Mouse (Mus musculus) limb, embryonic 10.5 days (tissue): ENCODE data around the gene Crtc2. TPM values are rescaled to one million over a fixed set of nuclear protein-coding genes. Genes with fewer than 3 reads are reported as not detected.

Source experiments
- DNase-seq: peaks from one replicate; pipeline ENCODE4 v3.0.0-alpha.2; 2017; ENCODE audit warnings: low spot score
- H3K27ac ChIP-seq: fragments of 300-500 bp; sonication (generic); 2 replicates; pipeline ENCODE4 v1.5.1; 2016; ENCODE audit warnings: mild to moderate bottlenecking
- H3K27me3 ChIP-seq: fragments of 300-500 bp; sonication (generic); 2 replicates; pipeline ENCODE4 v1.6.1; 2016; ENCODE audit warnings: low read depth, mild to moderate bottlenecking; ENCODE audit not compliant: poor library complexity, severe bottlenecking
- H3K36me3 ChIP-seq: fragments of 300-500 bp; sonication (generic); 2 replicates; pipeline ENCODE4 v1.6.1; 2016; ENCODE audit warnings: mild to moderate bottlenecking, moderate library complexity
- H3K4me1 ChIP-seq: fragments of 300-500 bp; sonication (generic); 2 replicates; pipeline ENCODE4 v1.6.1; 2016
- H3K4me3 ChIP-seq: fragments of 300-500 bp; sonication (generic); 2 replicates; pipeline ENCODE4 v1.5.1; 2016; ENCODE audit warnings: mild to moderate bottlenecking, moderate library complexity
- H3K9me3 ChIP-seq: fragments of 300-500 bp; sonication (generic); replicated peaks from 2 replicates; pipeline ENCODE4 v1.6.1; 2016; ENCODE audit warnings: mild to moderate bottlenecking
- microRNA-seq: library from miRNA; unstranded; fragments of <30 nt; microRNA quantifications from one replicate; pipeline ENCODE4, GENCODE M21; 2017
- polyA plus RNA-seq: library from polyadenylated mRNA; unstranded; fragments of >200 nt; fragmentation: Nextera tagmentation; extraction: Ambion mirVana; gene quantifications from 2 replicates; pipeline ENCODE4 v1.2.1, GENCODE M21; 2016

The Crtc2 gene
- polyA plus RNA-seq, 1 experiment from 2014 or later: 26.5 TPM

DNA sequence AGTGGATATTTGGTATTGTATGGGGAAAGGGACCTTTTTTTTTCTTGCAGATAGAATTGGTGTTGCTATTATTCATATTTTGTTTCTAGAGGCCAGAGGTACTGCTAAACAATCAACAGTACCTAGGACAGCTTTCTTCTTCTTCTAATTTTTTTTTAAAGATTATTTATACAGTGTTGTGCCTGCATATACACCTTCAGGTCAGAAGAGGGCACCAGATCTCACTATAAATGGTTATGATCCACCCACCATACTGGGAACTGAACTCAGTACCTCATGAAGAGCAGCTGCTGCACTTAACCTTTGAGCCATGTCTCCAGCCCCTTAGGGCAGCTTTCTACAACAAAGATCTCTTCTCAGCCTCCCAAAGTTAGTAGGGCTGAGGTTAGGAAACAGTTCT lies 59.4 kb downstream of the Crtc2 start:
- no peaks in the 10 kb centered on the region for H3K27me3 ChIP-seq
- H3K36me3 ChIP-seq: peaks cover 25% of the 10 kb centered on the region
- no peaks in the 10 kb centered on the region for H3K9me3 ChIP-seq
- no peaks in the 10 kb centered on the region for H3K4me1 ChIP-seq
- H3K4me3 ChIP-seq: no peak overlapping the region
- no peak overlapping the region for H3K27ac ChIP-seq
- DNase-seq: no peak

Small RNA genes within 50 kb of the gene (microRNA-seq; reads per million reads assigned to microRNA genes)
- gene Mir7012: not detected

Other genes with a start within 250 kb of the Crtc2 start
- 171 and 183 TPM in 2 replicates for gene 4933434E20Rik, start 202.5 kb upstream of the Crtc2 start, polyA plus RNA-seq
- 234 and 244 TPM in 2 replicates for gene Ubap2l, start 201.5 kb upstream of the Crtc2 start, polyA plus RNA-seq
- 634 and 641 TPM in 2 replicates for gene Tpm3, start 181.5 kb upstream of the Crtc2 start, polyA plus RNA-seq
- gene Nup210l, start 150.0 kb upstream of the Crtc2 start, polyA plus RNA-seq: 0.63 and 0.65 TPM in 2 replicates
- gene Rps27, start 40.5 kb upstream of the Crtc2 start, polyA plus RNA-seq: 1,143 and 1,168 TPM in 2 replicates
- 23.8 and 25.6 TPM in 2 replicates for gene Rab13, start 40.5 kb upstream of the Crtc2 start, polyA plus RNA-seq
- 71.4 and 73.5 TPM in 2 replicates for gene Jtb, start 22.6 kb upstream of the Crtc2 start, polyA plus RNA-seq
- 4.0 and 8.9 TPM in 2 replicates for gene Creb3l4, start 10.7 kb upstream of the Crtc2 start, polyA plus RNA-seq
- gene Slc39a1, start 6.0 kb upstream of the Crtc2 start, polyA plus RNA-seq: 55.6 and 60.1 TPM in 2 replicates
- gene Dennd4b, start 11.0 kb downstream of the Crtc2 start, polyA plus RNA-seq: 3.4 and 5.1 TPM in 2 replicates
- 14.3 and 15.6 TPM in 2 replicates for gene Gatad2b, start 39.0 kb downstream of the Crtc2 start, polyA plus RNA-seq
- gene Slc27a3, start 135.8 kb downstream of the Crtc2 start, polyA plus RNA-seq: 37.4 and 41.9 TPM in 2 replicates
- 53.3 and 53.5 TPM in 2 replicates for gene Ints3, start 179.5 kb downstream of the Crtc2 start, polyA plus RNA-seq
- gene Npr1, start 211.7 kb downstream of the Crtc2 start, polyA plus RNA-seq: 3.5 and 4.7 TPM in 2 replicates
- 374 and 379 TPM in 2 replicates for gene Ilf2, start 222.0 kb downstream of the Crtc2 start, polyA plus RNA-seq
- 49.1 and 60.3 TPM in 2 replicates for gene Snapin, start 236.9 kb downstream of the Crtc2 start, polyA plus RNA-seq